Mouse (Mus musculus): ENCODE measurements around the gene Nfia. TPM values are rescaled to one million over a fixed set of nuclear protein-coding genes. Genes with fewer than 3 reads are reported as not detected.

Gene Nfia
- 10 to 100 TPM; 57.0 to 57.8 TPM for total RNA-seq (2021)
- long read RNA-seq, experiment 1, full-length matches to known transcripts, result 3 of 10 reads
- long read RNA-seq, experiment 1, partial matches to known transcripts, result 1 of 10 reads
- long read RNA-seq, experiment 1, other reads (novel, unspliced or antisense), result 6 of 10 reads
- long read RNA-seq, experiment 2, full-length matches to known transcripts, result 2 of 9 reads
- long read RNA-seq, experiment 2, partial matches to known transcripts, result 0 of 9 reads
- long read RNA-seq, experiment 2, other reads (novel, unspliced or antisense), result 7 of 9 reads

DNA sequence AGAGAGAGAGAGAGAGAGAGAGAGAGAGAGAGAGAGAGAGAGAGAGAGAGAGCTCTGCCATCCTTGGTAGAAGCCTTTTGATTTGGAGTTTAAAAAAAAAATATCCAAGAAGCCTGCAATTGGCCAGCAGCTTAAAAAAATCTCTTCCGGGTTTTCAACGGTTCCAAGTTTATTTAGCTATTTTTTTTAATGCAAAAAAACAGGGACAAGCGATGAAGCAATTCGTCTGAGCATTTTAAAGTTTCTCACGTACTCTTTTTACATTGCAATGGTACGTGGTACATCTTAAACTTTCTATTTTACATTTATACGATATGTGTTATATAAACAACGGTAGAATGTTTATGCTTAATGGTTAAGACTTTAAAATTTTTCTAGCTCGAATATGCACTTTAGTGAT is at the start of gene Nfia:
Nfia (plus strand) TSS at position 94 of the 400 bp plus-strand sequence.
- Histone ChIP-seq H3K27ac (peak within 1 kb of the TSS; percentile 95), H3K4me3 (peak within 1 kb of the TSS; percentile 86)
- no peak for DNase-seq
- no peak for TF ChIP-seq CTCF (IDR thresholded peaks at IDR 0.05)
- intact Hi-C loops (cut with DNase I), result loop anchor here (2.0 kb wide), 1 partner anchor 96 kb away; no protein-coding TSS in a partner anchor

DNA sequence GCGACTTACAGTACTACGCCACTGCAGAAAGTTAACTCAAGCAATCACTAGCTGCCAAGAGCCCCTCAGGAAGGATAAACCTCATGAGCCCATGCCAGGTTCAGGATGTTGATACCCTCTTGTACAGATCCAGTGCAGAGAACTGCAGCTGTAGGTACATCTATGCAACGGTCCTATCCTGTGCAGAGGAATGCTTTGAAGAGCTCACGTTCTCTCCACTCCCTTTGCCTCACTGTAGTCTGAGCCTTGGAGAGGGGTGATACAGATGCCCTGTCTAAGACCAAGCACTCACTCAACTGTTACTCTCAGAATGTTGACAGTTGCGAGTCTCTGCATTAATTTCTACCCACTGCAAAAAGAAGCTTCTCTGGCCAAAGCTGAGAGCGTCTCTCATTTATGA is 49.2 kb upstream of the Nfia start:
- no peak for TF ChIP-seq CTCF (IDR thresholded peaks at IDR 0.05)
- Histone ChIP-seq H3K27ac (no peak overlapping the region), H3K4me3 (no peak overlapping the region)
- intact Hi-C loops (cut with DNase I), result no loop called here
- no peak for DNase-seq

DNA sequence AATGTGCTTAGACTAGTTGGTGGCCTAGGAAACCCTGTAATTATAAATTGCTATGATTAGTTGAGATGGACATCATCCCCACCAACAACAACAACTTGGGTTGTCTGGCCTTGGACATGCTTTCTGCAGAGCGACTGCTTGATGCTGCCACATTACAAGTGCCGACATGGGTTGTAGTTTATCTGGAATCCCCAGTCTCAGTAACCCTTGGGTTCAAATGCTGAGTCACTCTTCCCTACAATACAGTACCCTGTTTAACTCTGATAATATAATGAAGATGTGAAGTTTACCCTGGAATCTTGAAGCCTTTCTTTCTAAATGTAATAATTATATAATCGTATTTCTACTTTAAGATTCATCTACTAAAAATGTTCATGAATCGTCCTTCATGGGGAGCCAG is 44.0 kb upstream of the Nfia start:
- Histone ChIP-seq H3K27ac (no peak overlapping the region), H3K4me3 (no peak overlapping the region)
- no peak for DNase-seq
- intact Hi-C loops (cut with DNase I), result no loop called here
- no peak for TF ChIP-seq CTCF (IDR thresholded peaks at IDR 0.05)

DNA sequence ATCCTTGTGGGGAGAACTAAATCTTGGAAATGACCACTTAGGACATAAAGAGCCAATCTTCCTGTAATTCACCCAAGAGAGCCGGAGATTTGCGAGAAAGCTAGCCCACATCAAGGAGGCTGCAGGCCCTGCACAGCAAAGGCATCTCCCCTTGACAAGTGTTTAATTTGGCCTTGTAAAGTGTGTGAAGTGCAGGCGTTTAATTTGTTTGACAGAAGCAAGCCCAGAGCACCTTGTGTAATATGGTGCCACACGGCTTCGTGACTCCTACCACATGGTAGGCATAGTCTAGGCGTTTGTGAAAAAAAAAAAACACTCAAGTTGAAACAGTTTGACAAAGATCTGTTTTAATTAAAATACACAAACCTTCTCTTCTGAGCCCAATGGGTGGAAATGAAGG is 42.5 kb upstream of the Nfia start:
- TF ChIP-seq CTCF (IDR thresholded peaks at IDR 0.05), result no peak
- intact Hi-C loops (cut with DNase I), result loop anchor here (10.0 kb wide), 1 partner anchor 735 kb away; no protein-coding TSS in a partner anchor
- Histone ChIP-seq H3K27ac (no peak overlapping the region), H3K4me3 (no peak overlapping the region)
- no peak for DNase-seq

DNA sequence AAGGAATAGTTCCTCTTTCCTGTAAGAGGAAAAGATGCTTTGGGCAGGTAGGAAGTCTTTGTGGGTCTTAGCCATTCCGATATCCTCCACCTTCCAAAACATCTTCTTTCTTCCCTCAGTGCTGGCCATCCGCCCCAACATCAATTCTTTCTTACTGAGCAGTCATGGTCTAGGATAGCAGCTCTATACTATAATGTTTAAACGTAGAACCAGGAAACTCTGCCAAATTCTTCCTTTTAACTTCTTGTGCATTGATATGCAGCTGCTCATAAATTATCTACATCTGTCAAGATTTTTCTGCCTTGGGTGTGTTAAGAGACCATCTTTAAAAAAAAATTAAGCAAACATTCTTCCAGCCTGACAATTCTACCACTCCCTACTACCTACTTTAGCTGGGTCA is 42.1 kb upstream of the Nfia start:
- TF ChIP-seq CTCF (IDR thresholded peaks at IDR 0.05), result no peak
- intact Hi-C loops (cut with DNase I), result loop anchor here (10.0 kb wide), 1 partner anchor 734 kb away; no protein-coding TSS in a partner anchor
- no peak for DNase-seq
- no peak overlapping the region for H3K4me3 ChIP-seq
- no peak overlapping the region for H3K27ac ChIP-seq

DNA sequence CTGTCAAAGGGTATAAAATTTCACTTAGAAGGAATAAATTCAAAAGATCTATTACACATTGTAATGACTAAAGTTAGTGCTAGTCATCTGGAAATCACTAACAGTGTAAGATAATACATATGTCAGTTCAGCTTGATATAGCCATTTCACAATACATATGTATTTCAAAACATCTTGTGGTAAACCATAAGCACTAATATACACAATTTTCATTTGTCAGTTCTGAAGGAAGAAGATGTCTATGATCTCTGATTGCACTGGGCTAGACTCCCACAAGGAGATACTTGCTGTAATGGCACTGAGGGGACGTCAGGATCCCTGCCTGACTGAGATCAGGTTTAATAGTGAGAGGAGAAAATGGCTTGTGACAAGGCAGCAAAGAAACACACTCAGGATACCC is 39.1 kb upstream of the Nfia start:
- TF ChIP-seq CTCF (IDR thresholded peaks at IDR 0.05), result no peak
- intact Hi-C loops (cut with DNase I), result loop anchor here (10.0 kb wide), 1 partner anchor 731 kb away; no protein-coding TSS in a partner anchor
- Histone ChIP-seq H3K4me3 (no peak overlapping the region), H3K27ac (no peak overlapping the region)
- no peak for DNase-seq

DNA sequence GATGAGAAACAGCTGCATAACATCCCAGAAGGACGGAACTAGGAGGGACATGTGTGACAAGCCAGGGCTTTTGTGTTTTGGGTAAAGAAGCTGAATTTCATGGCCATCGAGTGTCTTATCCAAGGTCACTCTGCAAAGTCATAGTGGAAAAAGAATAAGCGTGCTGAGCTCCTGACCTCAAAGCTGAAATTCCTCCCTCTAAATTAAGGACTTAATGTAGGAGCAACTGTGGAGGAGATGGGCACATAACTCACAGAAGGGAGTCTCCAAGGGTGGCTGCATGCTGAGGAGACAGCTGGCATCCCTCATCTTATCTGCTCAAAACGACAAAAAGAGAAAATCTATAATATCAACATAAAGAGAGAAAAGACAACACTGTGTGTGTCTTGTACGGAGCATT is 28.6 kb upstream of the Nfia start:
- no peak overlapping the region for H3K4me3 ChIP-seq
- no peak overlapping the region for H3K27ac ChIP-seq
- intact Hi-C loops (cut with DNase I), result loop anchor here (5.0 to 10.0 kb wide), 4 partner anchors 511 to 1047 kb away; no protein-coding TSS in a partner anchor
- no peak for DNase-seq
- no peak for TF ChIP-seq CTCF (IDR thresholded peaks at IDR 0.05)

DNA sequence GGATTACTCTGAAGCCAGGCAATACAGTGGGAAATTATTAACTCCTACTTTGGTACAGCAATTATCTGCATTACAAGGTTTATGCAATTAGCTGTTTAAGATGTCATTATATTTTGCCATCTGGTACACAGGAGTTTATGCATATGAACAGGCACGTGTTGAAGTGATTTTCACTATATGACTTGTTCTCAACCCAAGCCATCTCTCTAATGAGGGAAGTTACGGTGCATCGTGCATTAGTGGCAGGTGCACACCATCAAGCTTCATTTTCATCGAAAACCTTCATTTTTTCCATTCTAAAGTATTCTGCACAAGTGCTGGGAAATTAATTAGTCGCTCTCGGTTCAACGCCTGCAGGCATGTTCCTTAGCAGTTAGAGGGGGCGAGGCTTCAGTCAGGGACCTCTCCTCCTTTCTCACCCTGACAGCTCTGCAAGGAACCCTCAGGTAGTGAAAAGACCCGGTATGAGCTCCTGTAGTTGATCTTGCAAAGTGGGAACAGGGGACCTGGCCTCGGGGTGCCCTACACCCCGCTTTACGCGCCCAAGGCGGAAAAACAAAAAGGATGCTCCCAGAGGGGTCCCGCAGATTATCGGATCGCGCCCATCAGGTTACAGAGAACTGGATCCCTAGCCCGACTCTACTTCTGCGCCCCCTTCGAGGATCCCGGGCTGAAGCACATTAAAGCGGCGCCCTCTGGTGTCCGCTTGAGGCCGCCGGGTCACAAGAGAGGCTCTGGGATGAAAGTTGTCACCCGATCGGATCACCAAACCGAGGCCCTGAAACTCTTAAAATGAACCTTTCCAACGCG is 27.0 kb upstream of the Nfia start:
- intact Hi-C loops (cut with DNase I), result loop anchor here (1.0 to 10.0 kb wide), 4 partner anchors 181 to 951 kb away; no protein-coding TSS in a partner anchor
- peak; percentile 88 for DNase-seq
- peak; percentile 91 for TF ChIP-seq CTCF (IDR thresholded peaks at IDR 0.05)
- Histone ChIP-seq H3K4me3 (peak overlapping the region; percentile 75), H3K27ac (peak overlapping the region; percentile 64)

DNA sequence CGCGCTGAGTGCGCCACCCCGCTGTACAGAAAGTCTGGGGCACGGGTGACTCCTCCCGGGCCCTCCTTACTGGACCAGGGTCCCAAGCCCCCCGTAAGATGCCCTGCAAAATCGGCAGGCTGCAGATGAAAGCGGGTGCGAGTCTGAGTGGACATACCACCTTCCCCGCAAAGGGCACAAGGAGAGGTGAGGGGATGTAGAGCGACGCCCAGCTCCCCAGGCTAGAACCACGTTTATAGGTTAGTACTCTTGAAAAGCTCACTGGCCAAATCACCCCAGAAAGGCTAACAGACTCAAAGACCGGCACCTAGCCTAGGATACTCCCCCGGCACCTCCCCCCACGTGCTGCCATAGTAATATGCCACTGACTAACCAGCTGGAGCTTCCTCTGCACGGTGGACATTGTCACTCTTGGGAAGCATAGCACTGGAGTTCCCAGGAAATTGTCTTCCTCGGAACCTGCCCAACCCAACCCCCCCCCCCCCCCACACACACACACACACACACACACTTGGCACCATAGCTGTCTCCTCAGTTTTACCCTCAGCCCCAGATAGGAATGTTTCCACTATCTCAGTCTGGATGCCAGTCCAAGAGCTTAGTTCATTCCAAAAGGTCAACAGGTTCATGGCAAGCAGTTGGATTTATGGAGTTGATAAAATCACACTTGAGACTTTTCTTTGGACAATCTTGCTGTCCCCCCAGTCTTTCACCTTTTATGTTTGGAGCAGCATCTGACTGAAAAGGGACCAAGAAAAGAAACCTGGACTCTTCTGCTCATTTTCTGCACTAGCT is 26.2 kb upstream of the Nfia start:
- intact Hi-C loops (cut with DNase I), result loop anchor here (1.0 to 10.0 kb wide), 4 partner anchors 182 to 952 kb away; no protein-coding TSS in a partner anchor
- Histone ChIP-seq H3K4me3 (peak overlapping the region; percentile 75), H3K27ac (peak overlapping the region; percentile 64)
- TF ChIP-seq CTCF (IDR thresholded peaks at IDR 0.05), result no peak
- DNase-seq, result no peak

DNA sequence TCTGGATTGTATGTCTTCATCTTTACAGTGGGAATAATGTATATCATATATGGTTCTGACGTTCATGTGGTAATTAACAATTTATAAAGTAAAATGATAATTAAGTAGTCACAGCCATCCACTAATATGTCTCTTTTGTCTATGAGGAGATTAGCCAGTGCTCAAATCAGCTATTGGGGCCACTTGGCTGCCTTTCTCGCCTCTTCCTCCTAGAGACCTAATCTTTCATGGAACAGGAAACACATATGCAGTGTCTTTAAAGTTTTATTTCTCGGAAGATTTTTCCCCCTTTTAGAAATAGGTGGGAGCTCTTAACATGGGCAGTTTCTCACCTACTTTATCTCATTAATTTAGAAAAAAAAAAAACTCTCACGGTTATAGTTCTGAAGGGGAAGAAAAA is 22.1 kb upstream of the Nfia start:
- intact Hi-C loops (cut with DNase I), result loop anchor here (2.0 to 5.0 kb wide), 3 partner anchors 572 to 952 kb away; partner anchors contain the start of gene Tm2d1
- no peak for TF ChIP-seq CTCF (IDR thresholded peaks at IDR 0.05)
- DNase-seq, result no peak
- peak overlapping the region; percentile 97 for H3K27ac ChIP-seq
- H3K4me3 ChIP-seq, result no peak overlapping the region

DNA sequence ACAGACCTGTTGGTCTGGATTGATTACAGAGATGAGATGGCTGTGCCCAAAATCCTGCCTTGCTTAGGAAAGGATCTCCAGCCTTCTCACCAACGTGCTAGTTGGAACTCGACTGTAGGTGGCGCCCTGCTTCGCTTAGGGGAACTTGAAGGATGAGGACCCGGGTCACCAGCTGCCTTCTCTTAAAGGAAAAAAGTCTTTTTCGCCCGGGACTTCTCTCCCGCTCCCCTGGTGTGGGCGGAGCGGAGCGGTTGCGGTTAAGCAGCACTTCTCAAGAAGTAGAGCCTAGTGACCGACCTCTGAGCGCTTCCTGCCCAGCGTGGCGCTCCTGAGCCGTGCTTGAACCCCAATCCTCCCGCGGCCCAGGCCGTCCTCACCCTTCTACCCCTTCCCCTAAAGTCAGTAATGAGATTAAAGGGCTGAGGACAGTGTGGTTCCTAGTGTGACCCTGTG is 21.5 kb upstream of the Nfia start:
- peak; percentile 94 for TF ChIP-seq CTCF (IDR thresholded peaks at IDR 0.05)
- Histone ChIP-seq H3K27ac (peak overlapping the region; percentile 97), H3K4me3 (peak overlapping the region; percentile 87)
- DNase-seq, result peak; percentile 95
- intact Hi-C loops (cut with DNase I), result loop anchor here (1.0 to 5.0 kb wide), 4 partner anchors 358 to 951 kb away; partner anchors contain the start of gene Tm2d1
